Comparison of ENCODE assay signal across 8 mouse cellular contexts in the genomic region with DNA sequence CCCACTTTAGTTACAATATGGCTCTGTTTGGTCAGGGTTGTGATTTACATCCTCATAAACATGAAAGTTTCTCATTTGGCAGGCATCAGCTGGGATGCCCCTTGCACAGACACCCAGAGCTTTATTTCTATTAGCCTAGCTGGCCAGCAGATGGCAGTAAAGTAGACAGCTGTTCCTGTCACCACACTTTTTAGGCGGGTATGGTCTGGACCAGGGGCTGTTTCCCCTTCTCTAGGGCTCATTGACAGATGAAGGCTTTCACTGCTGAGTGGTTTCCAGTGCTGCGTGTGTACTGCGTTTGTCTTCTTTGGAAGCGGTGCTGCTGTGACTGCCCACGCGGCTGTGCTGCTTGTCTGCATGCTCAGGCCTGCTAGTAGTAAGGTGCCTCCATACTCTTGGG. TPM values are rescaled to one million over a fixed set of nuclear protein-coding genes. Genes with fewer than 3 reads are reported as not detected.
DNase-seq lines count a peak whose midpoint lies in the region; ATAC-seq and TF ChIP-seq lines count a peak whose summit lies in the region.

No protein-coding gene starts in this region.

- peaks cover 14% of the 10 kb centered on the region for H3K36me3 ChIP-seq in embryonic facial prominence, embryonic 12.5 days
- H3K36me3 ChIP-seq in hindbrain, embryonic 15.5 days = peaks cover 44% of the 10 kb centered on the region
- H3K36me3 ChIP-seq in lung, embryonic 14.5 days (ENCODE audit: insufficient read depth) = peaks cover 37% of the 10 kb centered on the region

- no peak overlapping the region for H3K4me3 ChIP-seq in embryonic facial prominence, embryonic 12.5 days
- no peak overlapping the region for H3K4me3 ChIP-seq in hindbrain, embryonic 15.5 days
- no peak overlapping the region for H3K4me3 ChIP-seq in lung, embryonic 14.5 days (ENCODE audit: low read depth, low read length)

- WGBS in embryonic facial prominence, embryonic 12.5 days = 61% methylated on average over 6 of the region's 6 CpGs
- 53% methylated on average over 6 of the region's 6 CpGs for WGBS in hindbrain, embryonic 15.5 days
- 54% methylated on average over 6 of the region's 6 CpGs for WGBS in lung, embryonic 14.5 days

- no peaks in the 10 kb centered on the region for H3K9me3 ChIP-seq in embryonic facial prominence, embryonic 12.5 days
- no peaks in the 10 kb centered on the region for H3K9me3 ChIP-seq in hindbrain, embryonic 15.5 days
- no peaks in the 10 kb centered on the region for H3K9me3 ChIP-seq in lung, embryonic 14.5 days (ENCODE audit: low read depth, low read length)

- H3K4me2 ChIP-seq in embryonic facial prominence, embryonic 12.5 days (replicated peaks) = no peak overlapping the region
- H3K4me2 ChIP-seq in hindbrain, embryonic 15.5 days = no peak overlapping the region
- H3K4me2 ChIP-seq in lung, embryonic 14.5 days = no peak overlapping the region

- peak; percentile 74 for TF ChIP-seq CTCF in lung, embryonic 14.5 days (IDR thresholded peaks at IDR 0.05; ENCODE audit: low read depth)

- DNase-seq in right cerebral cortex, adult 18-20 months = peak; percentile 41
- no peak for DNase-seq in right cerebral cortex, postnatal 36 days (ENCODE audit: low spot score in 2 of 2)
- DNase-seq in adrenal gland, postnatal 14 days = peak; percentile 55
- peak; percentile 80 for DNase-seq in lung, embryonic 14.5 days
- DNase-seq in retina, embryonic 14.5 days (ENCODE audit: low spot score) = peak; percentile 85
- no peak for DNase-seq in ovary, postnatal 10 days (ENCODE audit: low spot score)

- H3K27ac ChIP-seq in embryonic facial prominence, embryonic 12.5 days = no peak overlapping the region
- no peak overlapping the region for H3K27ac ChIP-seq in hindbrain, embryonic 15.5 days (replicated peaks)
- H3K27ac ChIP-seq in lung, embryonic 14.5 days (ENCODE audit: low read depth) = no peak overlapping the region

- 0 out of 2 replicates have a peak, but pooled peaks have one; percentile 41 for ATAC-seq in embryonic facial prominence, embryonic 12.5 days (ENCODE audit: insufficient number of reproducible peaks, insufficient read depth, low FRiP score, low TSS enrichment)
- peak; percentile 59; the same call in 1 of the 2 replicates for ATAC-seq in hindbrain, embryonic 15.5 days (ENCODE audit: low FRiP score, low read depth)
- ATAC-seq in lung, embryonic 14.5 days (ENCODE audit: insufficient read depth) = peak; percentile 35; the same call in 1 of the 2 replicates

- no peaks in the 10 kb centered on the region for H3K27me3 ChIP-seq in embryonic facial prominence, embryonic 12.5 days
- H3K27me3 ChIP-seq in hindbrain, embryonic 15.5 days = no peaks in the 10 kb centered on the region
- no peaks in the 10 kb centered on the region for H3K27me3 ChIP-seq in lung, embryonic 14.5 days (ENCODE audit: insufficient read depth, low read length)

- H3K4me1 ChIP-seq in embryonic facial prominence, embryonic 12.5 days = no peaks in the 10 kb centered on the region
- peaks cover 8% of the 10 kb centered on the region; the same call in 1 of the 2 replicates for H3K4me1 ChIP-seq in hindbrain, embryonic 15.5 days (replicated peaks)
- H3K4me1 ChIP-seq in lung, embryonic 14.5 days (ENCODE audit: insufficient read depth) = no peaks in the 10 kb centered on the region

- H3K9ac ChIP-seq in embryonic facial prominence, embryonic 12.5 days = no peak overlapping the region
- no peak overlapping the region for H3K9ac ChIP-seq in hindbrain, embryonic 15.5 days
- H3K9ac ChIP-seq in lung, embryonic 14.5 days = no peak overlapping the region

RNA-seq across cellular contexts. Expression of a gene that starts 25.4 kb away (rescaled TPM):
- 59.6 and 61.1 TPM in 2 replicates for total RNA-seq in adrenal gland, postnatal 14 days (2021)
- 39.3 and 46.2 TPM in 2 replicates for polyA plus RNA-seq in embryonic facial prominence, embryonic 12.5 days (2016; fragmentation: Nextera tagmentation; extraction: Ambion mirVana)
- 69.5 and 69.6 TPM in 2 replicates for polyA plus RNA-seq in hindbrain, embryonic 15.5 days (2015; fragmentation: Nextera tagmentation; extraction: Ambion mirVana)
- polyA plus RNA-seq in lung, embryonic 14.5 days (2014; fragmentation: Nextera tagmentation; extraction: Ambion mirVana) = 38.4 and 40.0 TPM in 2 replicates

RNA-seq across cellular contexts. Expression of a gene that starts 29.7 kb away (rescaled TPM):
- total RNA-seq in adrenal gland, postnatal 14 days (2021) = 1.3 and 1.5 TPM in 2 replicates
- 0.26 and 0.46 TPM in 2 replicates for polyA plus RNA-seq in embryonic facial prominence, embryonic 12.5 days (2016; fragmentation: Nextera tagmentation; extraction: Ambion mirVana)
- 31.8 and 36.6 TPM in 2 replicates for polyA plus RNA-seq in hindbrain, embryonic 15.5 days (2015; fragmentation: Nextera tagmentation; extraction: Ambion mirVana)
- 0.09 and 0.20 TPM in 2 replicates for polyA plus RNA-seq in lung, embryonic 14.5 days (2014; fragmentation: Nextera tagmentation; extraction: Ambion mirVana)

Comparison
In these comparisons a context has a peak if more than half of its experiments do, and no peak if none do; other contexts are left out.
1. DNase-seq: peak in right cerebral cortex, adult 18-20 months (single experiment), adrenal gland, postnatal 14 days (single experiment), lung, embryonic 14.5 days (single experiment) and retina, embryonic 14.5 days (single experiment); none in right cerebral cortex, postnatal 36 days (0 of 2) and ovary, postnatal 10 days (single experiment).
2. RNA of a gene that starts 29.7 kb away (polyA plus RNA-seq): 31.8 to 36.6 TPM in hindbrain, embryonic 15.5 days; 0.26 to 0.46 TPM in embryonic facial prominence, embryonic 12.5 days and 0.09 to 0.20 TPM in lung, embryonic 14.5 days; every median in the first group is over 10 times any median in the second.
3. Peak in every context shown above with its lines, with median percentiles within 50 percentile points of each other: ATAC-seq.